Mouse (Mus musculus): Measurements from ENCODE around the gene Wwox. TPM values are rescaled to one million over a fixed set of nuclear protein-coding genes. Genes with fewer than 3 reads are reported as not detected.
"Not testable (repeated sequence)": the region's sequence is repeated elsewhere in the genome, so short reads cannot be mapped to it uniquely, and the experiment has no call there.

Gene Wwox
- total and polyA plus RNA-seq, 3 experiments: 7.8 to 11.5 (median 9.1) TPM

DNA sequence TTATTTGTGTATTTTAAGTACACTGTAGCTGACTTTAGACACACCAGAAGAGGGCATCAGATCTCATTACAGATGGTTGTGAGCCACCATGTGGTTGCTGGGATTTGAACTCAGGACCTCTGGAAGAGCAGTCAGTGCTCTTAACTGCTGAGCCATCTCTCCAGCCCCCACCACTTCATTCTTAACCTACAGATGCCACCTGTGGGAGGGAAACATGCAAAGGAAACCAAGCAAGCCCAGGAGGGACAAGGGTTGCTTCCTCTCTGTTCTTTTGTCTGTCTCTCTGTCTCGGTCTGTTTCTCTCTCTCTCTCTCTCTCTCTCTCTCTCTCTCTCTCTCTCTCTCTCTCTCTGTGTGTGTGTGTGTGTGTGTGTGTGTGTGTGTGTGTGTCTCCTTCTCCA, 388.4 kb downstream of the Wwox start:
- H3K9me3 ChIP-seq (replicated peaks; ENCODE audit: low read length); DNase-seq (ENCODE audit: extremely low read depth); in situ Hi-C loops (cut with MboI; ENCODE audit: low pct_ligation_motif_present, low pct_unique_long_range_greater_than_20kb, low sequenced_read_pairs): not testable (repeated sequence)

DNA sequence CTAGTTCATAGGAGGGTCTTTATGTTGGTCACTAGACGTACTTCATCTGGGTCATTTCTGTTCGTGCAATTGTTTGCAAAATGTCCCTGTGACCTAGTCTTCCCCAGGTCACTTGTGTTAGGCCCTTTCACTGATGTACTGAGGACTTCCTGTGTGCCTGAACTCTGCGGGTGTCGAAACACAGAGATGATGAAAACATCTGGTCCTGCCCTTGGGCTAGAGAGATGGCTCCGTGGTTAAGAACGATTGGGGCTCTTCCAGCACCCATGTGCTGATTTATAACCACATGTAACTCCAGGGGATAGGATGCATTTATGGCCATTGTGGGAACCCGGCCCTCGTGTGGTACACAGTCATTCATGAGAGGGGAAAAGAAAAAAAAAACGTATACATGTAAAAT, 392.1 kb downstream of the Wwox start:
- H3K27ac ChIP-seq (ENCODE audit: insufficient read depth, low read depth): no peak overlapping the region
- dilution Hi-C loops (cut with MboI; ENCODE audit: extremely low pct_ligation_motif_present, extremely low pct_unique_long_range_greater_than_20kb, low sequenced_read_pairs) (no loop called here), in situ Hi-C loops (cut with MboI; ENCODE audit: low pct_ligation_motif_present, low pct_unique_long_range_greater_than_20kb, low sequenced_read_pairs) (no loop called here)
- DNase-seq (ENCODE audit: extremely low read depth): no peak
- no peak overlapping the region for H3K9ac ChIP-seq (ENCODE audit: insufficient read depth, low read depth)
- no peak overlapping the region for H3K4me2 ChIP-seq (ENCODE audit: insufficient read depth, low read depth, poor library complexity, severe bottlenecking)
- H3K27me3 ChIP-seq (replicated peaks): no peaks in the 10 kb centered on the region
- TF ChIP-seq RCOR1 (conservative IDR thresholded peaks at IDR 0.05; ENCODE audit: low read depth, low read length) (no peak), JUN (IDR thresholded peaks at IDR 0.05; ENCODE audit: insufficient read depth, low read depth, low read length) (no peak), PAX5 (IDR thresholded peaks at IDR 0.05; ENCODE audit: low read length) (no peak), USF1 (IDR thresholded peaks at IDR 0.05; ENCODE audit: low read depth, low read length) (no peak), USF2 (conservative IDR thresholded peaks at IDR 0.05; ENCODE audit: low read depth, low read length) (no peak), UBTF (IDR thresholded peaks at IDR 0.05; ENCODE audit: low read depth, low read length) (no peak), GABPA (IDR thresholded peaks at IDR 0.05; ENCODE audit: insufficient replicate concordance, low read depth, low read length) (no peak), EP300 (IDR thresholded peaks at IDR 0.05; ENCODE audit: low read length) (no peak), CHD2 (IDR thresholded peaks at IDR 0.05; ENCODE audit: low read length) (no peak), MAZ (IDR thresholded peaks at IDR 0.05; ENCODE audit: low read depth, low read length) (no peak), TBP (conservative IDR thresholded peaks at IDR 0.05; ENCODE audit: low read depth, low read length) (no peak), MXI1 (IDR thresholded peaks at IDR 0.05; ENCODE audit: low read depth, low read length) (no peak), RAD21 (IDR thresholded peaks at IDR 0.05; ENCODE audit: low read depth, low read length) (no peak), ZNF384 (IDR thresholded peaks at IDR 0.05; ENCODE audit: low read depth, low read length) (no peak), ELF1 (IDR thresholded peaks at IDR 0.05; ENCODE audit: low read depth, low read length) (no peak), SIN3A (IDR thresholded peaks at IDR 0.05; ENCODE audit: low read length) (no peak), MEF2A (IDR thresholded peaks at IDR 0.05; ENCODE audit: borderline replicate concordance, low read depth, low read length) (no peak), ZMIZ1 (IDR thresholded peaks at IDR 0.05; ENCODE audit: low read depth, low read length) (no peak), HCFC1 (IDR thresholded peaks at IDR 0.05; ENCODE audit: low read depth, low read length) (no peak), JUND (conservative IDR thresholded peaks at IDR 0.05; ENCODE audit: low read depth, low read length) (no peak)
- H3K4me1 ChIP-seq (ENCODE audit: control insufficient read depth in 1 of 2, insufficient read depth in 2 of 2): peaks cover 5 to 12% of the 10 kb centered on the region in 2 experiments; a peak in 2 of 4 replicates
- no peaks in the 10 kb centered on the region for H3K36me3 ChIP-seq (replicated peaks in 1 of 2; ENCODE audit: control insufficient read depth in 1 of 2, insufficient read depth in 1 of 2, low read length in 1 of 2)
- no peaks in the 10 kb centered on the region for H3K79me2 ChIP-seq (replicated peaks; ENCODE audit: control insufficient read depth, extremely low read depth, insufficient read depth, poor library complexity, severe bottlenecking)
- H3K9me3 ChIP-seq (replicated peaks; ENCODE audit: low read length): no peaks in the 10 kb centered on the region
- H3K4me3 ChIP-seq (replicated peaks in 1 of 3; ENCODE audit: low read depth in 2 of 3, low read length in 2 of 3, poor library complexity in 1 of 3): no peak overlapping the region

More for the DNA sequence above, 388.4 kb downstream of the Wwox start:
- H3K27ac ChIP-seq (ENCODE audit: insufficient read depth, low read depth); H3K4me1 ChIP-seq (ENCODE audit: control insufficient read depth in 1 of 2, insufficient read depth in 2 of 2); dilution Hi-C loops (cut with MboI; ENCODE audit: extremely low pct_ligation_motif_present, extremely low pct_unique_long_range_greater_than_20kb, low sequenced_read_pairs); H3K27me3 ChIP-seq (replicated peaks); H3K4me3 ChIP-seq (replicated peaks in 1 of 3; ENCODE audit: low read depth in 2 of 3, low read length in 2 of 3, poor library complexity in 1 of 3); H3K4me2 ChIP-seq (ENCODE audit: insufficient read depth, low read depth, poor library complexity, severe bottlenecking); H3K79me2 ChIP-seq (replicated peaks; ENCODE audit: control insufficient read depth, extremely low read depth, insufficient read depth, poor library complexity, severe bottlenecking); H3K36me3 ChIP-seq (replicated peaks in 1 of 2; ENCODE audit: control insufficient read depth in 1 of 2, insufficient read depth in 1 of 2, low read length in 1 of 2); H3K9ac ChIP-seq (ENCODE audit: insufficient read depth, low read depth): not testable (repeated sequence)
- 0 out of 2 replicates have a peak, but pooled peaks have one; percentile 56 for TF ChIP-seq TBP (conservative IDR thresholded peaks at IDR 0.05; ENCODE audit: low read depth, low read length)
